Mouse (Mus musculus) limb, embryonic 15.5 days (tissue): ENCODE data around the gene Kpna4. TPM values are rescaled to one million over a fixed set of nuclear protein-coding genes. Genes with fewer than 3 reads are reported as not detected.

Experiments used
- ATAC-seq: fragments of 200-750 bp; cut with Nextera tagmentation; 2 replicates; pipeline ENCODE4 v1.8.0; 2017; ENCODE audit warnings: low read depth, moderate TSS enrichment; ENCODE audit not compliant: insufficient number of reproducible peaks, low FRiP score, low TSS enrichment
- H3K27ac ChIP-seq: fragments of 300-500 bp; sonication (generic); 2 replicates; pipeline ENCODE4 v1.5.1; 2015; ENCODE audit warnings: moderate library complexity, mild to moderate bottlenecking, inconsistent platforms
- H3K27me3 ChIP-seq: fragments of 300-500 bp; sonication (generic); 2 replicates; pipeline ENCODE4 v1.6.1; 2015; ENCODE audit warnings: inconsistent platforms
- H3K36me3 ChIP-seq: fragments of 300-500 bp; sonication (generic); 2 replicates; pipeline ENCODE4 v1.6.1; 2015; ENCODE audit warnings: inconsistent platforms
- H3K4me1 ChIP-seq: fragments of 300-500 bp; sonication (generic); 2 replicates; pipeline ENCODE4 v1.6.1; 2015; ENCODE audit warnings: inconsistent platforms
- H3K4me2 ChIP-seq: fragments of 300-500 bp; sonication (generic); 2 replicates; pipeline ENCODE4 v1.6.1; 2015; ENCODE audit warnings: mild to moderate bottlenecking, inconsistent platforms
- H3K4me3 ChIP-seq: fragments of 300-500 bp; sonication (generic); 2 replicates; pipeline ENCODE4 v1.5.1; 2015; ENCODE audit warnings: mild to moderate bottlenecking, inconsistent platforms
- H3K9ac ChIP-seq: fragments of 300-500 bp; sonication (generic); 2 replicates; pipeline ENCODE4 v1.6.1; 2015; ENCODE audit warnings: inconsistent platforms
- H3K9me3 ChIP-seq: fragments of 300-500 bp; sonication (generic); 2 replicates; pipeline ENCODE4 v1.6.1; 2016; ENCODE audit warnings: inconsistent platforms
- WGBS: fragments of 180-500 bp; shearing (Covaris S2); methylation state at CpG from one replicate; pipeline ENCODE4 v1.1.7; 2015; 5-methylcytosine and 5-hydroxymethylcytosine counted together
- polyA plus RNA-seq: library from polyadenylated mRNA; unstranded; fragments of >200 nt; fragmentation: Nextera tagmentation; extraction: Ambion mirVana; gene quantifications from 2 replicates; pipeline ENCODE4 v1.2.1, GENCODE M21; 2015

Gene Kpna4
- polyA plus RNA-seq, 1 experiment from 2014 or later = 32.3 TPM

- H3K9ac ChIP-seq = no peak overlapping the region
- no peak overlapping the region for H3K4me2 ChIP-seq
- no peak overlapping the region for H3K4me3 ChIP-seq
- no peaks in the 10 kb centered on the region for H3K36me3 ChIP-seq
- 77% methylated on average over 7 of the region's 7 CpGs for WGBS
- H3K4me1 ChIP-seq = no peaks in the 10 kb centered on the region
- no peaks in the 10 kb centered on the region; the same call in 1 of the 2 replicates for H3K9me3 ChIP-seq
- no peaks in the 10 kb centered on the region for H3K27me3 ChIP-seq
- H3K27ac ChIP-seq = no peak overlapping the region
- ATAC-seq = no peak
Measured at GRCm38 (mm10) chr3:69142372-69142994, 15.6 kb upstream of the Kpna4 start.

GRCm38 (mm10) chr3:69140851-69141250 is 13.9 kb upstream of the Kpna4 start:
- no peaks in the 10 kb centered on the region for H3K27me3 ChIP-seq
- H3K4me2 ChIP-seq = no peak overlapping the region
- H3K9me3 ChIP-seq = no peaks in the 10 kb centered on the region; the same call in 1 of the 2 replicates
- ATAC-seq = no peak
- H3K36me3 ChIP-seq = no peaks in the 10 kb centered on the region
- no peak overlapping the region for H3K27ac ChIP-seq
- H3K9ac ChIP-seq = no peak overlapping the region
- H3K4me1 ChIP-seq = no peaks in the 10 kb centered on the region
- no peak overlapping the region for H3K4me3 ChIP-seq
- WGBS = 86% methylated on average over 4 of the region's 4 CpGs

DNA sequence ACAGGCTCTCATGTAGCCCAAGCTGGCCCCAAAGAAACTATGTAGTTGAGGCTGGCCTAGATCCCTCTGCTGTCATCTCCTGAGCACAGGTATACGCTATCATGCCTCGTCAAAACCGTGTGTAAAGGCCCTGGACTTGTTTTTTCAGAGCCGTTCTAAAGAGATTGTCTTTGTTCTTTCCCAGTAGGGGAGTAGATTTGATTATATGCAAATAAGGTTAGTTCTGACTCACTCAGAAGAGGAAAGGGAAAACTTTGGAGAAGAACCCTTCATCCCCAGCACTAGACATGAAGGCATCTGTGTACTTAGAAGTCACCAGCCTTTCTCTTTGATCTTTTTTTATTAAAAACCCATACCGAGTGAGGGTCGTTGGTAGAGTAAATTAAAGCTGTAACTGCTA is 9.1 kb upstream of the Kpna4 start:
- no peaks in the 10 kb centered on the region for H3K27me3 ChIP-seq
- no peaks in the 10 kb centered on the region for H3K9me3 ChIP-seq
- no peaks in the 10 kb centered on the region for H3K4me1 ChIP-seq
- no peak overlapping the region for H3K27ac ChIP-seq
- no peak overlapping the region for H3K9ac ChIP-seq
- no peaks in the 10 kb centered on the region for H3K36me3 ChIP-seq
- WGBS = 59% methylated on average over 6 of the region's 6 CpGs
- ATAC-seq = no peak
- no peak overlapping the region for H3K4me2 ChIP-seq
- no peak overlapping the region for H3K4me3 ChIP-seq

GRCm38 (mm10) chr3:69130973-69131372 is 4.1 kb upstream of the Kpna4 start:
- Histone ChIP-seq H3K4me3 (no peak overlapping the region), H3K9ac (no peak overlapping the region), H3K4me2 (no peak overlapping the region), H3K36me3 (no peaks in the 10 kb centered on the region), H3K9me3 (no peaks in the 10 kb centered on the region), H3K27ac (no peak overlapping the region), H3K27me3 (no peaks in the 10 kb centered on the region), H3K4me1 (no peaks in the 10 kb centered on the region)
- 84% methylated on average over 4 of the region's 4 CpGs for WGBS
- ATAC-seq = no peak

GRCm38 (mm10) chr3:69127693-69128092 is 780 bp upstream of the Kpna4 start:
- H3K4me3 ChIP-seq = peak overlapping the region; percentile 94
- peaks cover 4% of the 10 kb centered on the region; the same call in 1 of the 2 replicates for H3K4me1 ChIP-seq
- no peaks in the 10 kb centered on the region for H3K36me3 ChIP-seq
- H3K9ac ChIP-seq = peak overlapping the region; percentile 44
- 7% methylated on average over 9 of the region's 9 CpGs for WGBS
- no peaks in the 10 kb centered on the region for H3K27me3 ChIP-seq
- peak overlapping the region; percentile 69 for H3K4me2 ChIP-seq
- ATAC-seq = no peak
- no peaks in the 10 kb centered on the region for H3K9me3 ChIP-seq
- H3K27ac ChIP-seq = peak overlapping the region; percentile 97; the same call in 1 of the 2 replicates

DNA sequence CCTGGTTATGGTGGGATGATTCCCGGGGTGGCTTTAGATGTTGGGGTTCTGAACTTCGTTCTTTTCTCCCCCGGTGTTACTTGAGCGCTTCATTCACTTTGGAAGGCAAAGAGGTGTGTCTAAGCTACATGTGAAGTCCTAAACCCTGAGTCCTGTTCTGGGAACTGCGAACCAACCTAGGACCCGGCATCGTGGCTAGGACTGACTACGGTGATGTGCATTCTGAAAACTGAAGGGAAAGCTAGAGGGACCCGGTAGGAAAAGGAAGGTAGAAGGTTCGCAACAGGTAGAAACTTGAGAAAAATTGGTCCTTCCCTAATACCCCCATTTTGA is 399 bp upstream of the Kpna4 start:
- Histone ChIP-seq H3K9me3 (no peaks in the 10 kb centered on the region), H3K4me3 (peak overlapping the region; percentile 94), H3K4me1 (peaks cover 4% of the 10 kb centered on the region; the same call in 1 of the 2 replicates), H3K4me2 (peak overlapping the region; percentile 69), H3K36me3 (no peaks in the 10 kb centered on the region), H3K27me3 (no peaks in the 10 kb centered on the region), H3K27ac (peak overlapping the region; percentile 97), H3K9ac (peak overlapping the region; percentile 44)
- WGBS = under 1% methylated on average over 10 of the region's 10 CpGs
- ATAC-seq = peak; percentile 80

DNA sequence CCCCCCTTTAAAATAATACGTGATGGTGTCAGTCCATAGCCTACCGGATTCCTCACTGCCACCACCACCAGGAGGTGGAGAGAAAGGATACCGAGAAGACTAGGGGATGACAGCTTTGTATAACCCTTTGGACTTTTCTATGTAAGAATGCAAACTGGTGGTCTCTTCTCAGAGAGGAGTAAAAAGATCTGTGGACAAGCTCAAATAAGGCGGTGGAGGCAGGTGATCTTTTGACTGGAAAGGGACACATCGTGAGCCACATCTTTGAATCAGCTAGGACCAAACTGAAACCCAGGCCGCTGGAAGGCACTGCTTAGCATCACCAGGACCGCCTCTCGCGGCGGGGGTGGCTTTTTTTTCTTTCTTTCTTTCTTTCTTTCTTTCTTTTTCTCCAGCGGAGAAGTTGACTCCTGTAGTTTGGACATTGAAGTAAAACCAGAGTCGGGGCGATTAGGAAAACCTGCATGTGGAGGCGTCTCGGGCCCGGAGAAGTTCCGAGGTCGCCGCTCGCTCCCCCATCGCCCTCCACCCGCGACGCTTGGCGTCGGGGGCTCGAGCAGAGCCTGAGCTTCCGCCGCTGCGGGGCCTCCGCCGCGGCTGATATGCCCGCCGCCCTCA is 913 bp downstream of the Kpna4 start:
- under 1% methylated on average over 35 of the region's 35 CpGs for WGBS
- no peaks in the 10 kb centered on the region for H3K36me3 ChIP-seq
- H3K27ac ChIP-seq = peak overlapping the region; percentile 97
- H3K9ac ChIP-seq = peak overlapping the region; percentile 94
- peak overlapping the region; percentile 69 for H3K4me2 ChIP-seq
- no peaks in the 10 kb centered on the region for H3K9me3 ChIP-seq
- no peaks in the 10 kb centered on the region for H3K27me3 ChIP-seq
- peak overlapping the region; percentile 94 for H3K4me3 ChIP-seq
- H3K4me1 ChIP-seq = peaks cover 4% of the 10 kb centered on the region; the same call in 1 of the 2 replicates
- ATAC-seq = no peak

DNA sequence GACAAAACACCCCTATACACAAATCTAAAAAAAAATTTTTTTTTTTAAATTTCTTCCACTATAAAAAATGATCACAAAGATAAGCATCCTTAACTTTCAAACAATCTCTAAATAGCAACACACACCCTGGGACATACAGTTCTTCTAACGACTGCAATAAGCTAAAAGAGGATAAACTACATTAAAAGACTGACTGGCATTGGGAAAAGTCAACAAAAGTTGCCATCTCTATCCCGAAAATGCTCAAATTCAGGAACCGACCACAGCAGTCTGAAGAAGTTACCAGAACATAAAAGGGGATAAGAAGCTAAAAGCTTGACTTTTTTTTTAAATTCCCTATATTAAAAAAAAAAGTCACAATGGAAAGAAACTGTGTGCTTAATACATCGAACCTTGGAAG is 1.5 kb downstream of the Kpna4 start:
- H3K36me3 ChIP-seq = no peaks in the 10 kb centered on the region
- peak overlapping the region; percentile 94 for H3K4me3 ChIP-seq
- H3K4me1 ChIP-seq = peaks cover 4% of the 10 kb centered on the region; the same call in 1 of the 2 replicates
- peak overlapping the region; percentile 97; the same call in 1 of the 2 replicates for H3K27ac ChIP-seq
- ATAC-seq = no peak
- H3K27me3 ChIP-seq = no peaks in the 10 kb centered on the region
- H3K9me3 ChIP-seq = no peaks in the 10 kb centered on the region
- H3K4me2 ChIP-seq = peak overlapping the region; percentile 69
- H3K9ac ChIP-seq = no peak overlapping the region
- 17% methylated on average over 4 of the region's 4 CpGs for WGBS

- 69% methylated on average over 3 of the region's 3 CpGs for WGBS
- Histone ChIP-seq H3K9ac (no peak overlapping the region), H3K36me3 (no peaks in the 10 kb centered on the region), H3K9me3 (no peaks in the 10 kb centered on the region), H3K27me3 (no peaks in the 10 kb centered on the region), H3K4me2 (no peak overlapping the region), H3K4me3 (no peak overlapping the region), H3K4me1 (no peaks in the 10 kb centered on the region; the same call in 1 of the 2 replicates), H3K27ac (no peak overlapping the region)
- ATAC-seq = no peak
Measured at GRCm38 (mm10) chr3:69118827-69119226, 8.1 kb downstream of the Kpna4 start.

- H3K27ac ChIP-seq = no peak overlapping the region
- no peaks in the 10 kb centered on the region for H3K27me3 ChIP-seq
- no peak overlapping the region for H3K4me2 ChIP-seq
- no peaks in the 10 kb centered on the region for H3K36me3 ChIP-seq
- no peaks in the 10 kb centered on the region; the same call in 1 of the 2 replicates for H3K4me1 ChIP-seq
- 82% methylated on average over 1 of the region's 1 CpGs for WGBS
- no peak overlapping the region for H3K4me3 ChIP-seq
- no peak overlapping the region for H3K9ac ChIP-seq
- no peak for ATAC-seq
- H3K9me3 ChIP-seq = no peaks in the 10 kb centered on the region
Measured at GRCm38 (mm10) chr3:69114760-69115159, 12.2 kb downstream of the Kpna4 start.

GRCm38 (mm10) chr3:69113956-69114355 is 13.0 kb downstream of the Kpna4 start:
- H3K27me3 ChIP-seq = no peaks in the 10 kb centered on the region
- ATAC-seq = no peak
- H3K4me2 ChIP-seq = no peak overlapping the region
- WGBS = 77% methylated on average over 1 of the region's 1 CpGs
- H3K36me3 ChIP-seq = no peaks in the 10 kb centered on the region
- H3K9ac ChIP-seq = no peak overlapping the region
- H3K4me1 ChIP-seq = no peaks in the 10 kb centered on the region; the same call in 1 of the 2 replicates
- no peaks in the 10 kb centered on the region for H3K9me3 ChIP-seq
- no peak overlapping the region for H3K4me3 ChIP-seq
- no peak overlapping the region for H3K27ac ChIP-seq

DNA sequence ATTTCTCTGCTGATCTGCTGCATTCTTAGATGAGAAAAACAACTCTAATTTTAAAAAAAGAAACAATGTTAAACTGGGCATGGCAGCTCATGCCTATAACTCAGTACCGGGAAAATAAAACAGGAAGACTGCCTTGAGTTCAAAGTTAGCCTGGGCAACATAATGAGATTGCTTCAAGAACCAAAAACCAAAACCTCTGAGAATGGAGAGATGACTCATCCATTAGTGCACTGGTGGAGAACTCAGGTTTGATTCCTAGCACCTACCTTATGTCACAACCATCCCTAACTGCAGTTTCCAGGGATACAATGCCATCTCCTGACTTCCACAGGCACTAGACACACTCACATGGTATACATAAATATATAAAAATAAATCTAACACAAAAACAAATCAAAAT is 17.8 kb downstream of the Kpna4 start:
- ATAC-seq = no peak
- H3K9me3 ChIP-seq = no peaks in the 10 kb centered on the region

More for the DNA sequence above, 17.8 kb downstream of the Kpna4 start:
- Histone ChIP-seq H3K4me2 (no peak overlapping the region), H3K27me3 (no peaks in the 10 kb centered on the region), H3K27ac (no peak overlapping the region), H3K4me3 (no peak overlapping the region), H3K9ac (no peak overlapping the region), H3K4me1 (no peaks in the 10 kb centered on the region), H3K36me3 (no peaks in the 10 kb centered on the region)
- WGBS = 97% methylated on average over 1 of the region's 1 CpGs
